Mouse (Mus musculus): Measurements from ENCODE around the gene Nkx1-2. TPM values are rescaled to one million over a fixed set of nuclear protein-coding genes. Genes with fewer than 3 reads are reported as not detected.

Nkx1-2 gene
- polyA plus RNA-seq, 1 experiment from 2014 or later = not detected

GRCm38 (mm10) chr7:132576116-132576650 is 23.3 kb downstream of the Nkx1-2 start, which contains the start of gene Oat:
TSS of gene Oat (minus strand) at chr7:132576398.
- Histone ChIP-seq H3K27me3 (ENCODE audit: control insufficient read depth, insufficient read depth, low read depth, low read length) (peaks cover 14% of the 10 kb centered on the region), H3K4me2 (ENCODE audit: low read depth, low read length) (peak within 1 kb of the TSS; percentile 90), H3K9me3 (replicated peaks; ENCODE audit: control insufficient read depth, low read length) (no peaks in the 10 kb centered on the region), H3K27ac (ENCODE audit: low read length) (peak within 1 kb of the TSS; percentile 92), H3K4me1 (ENCODE audit: control insufficient read depth, low read depth, low read length) (peaks cover 27% of the 10 kb centered on the region), H3K36me3 (ENCODE audit: control insufficient read depth, insufficient read depth) (no peaks in the 10 kb centered on the region), H3K4me3 (ENCODE audit: low read depth, low read length) (peak within 1 kb of the TSS; percentile 83), H3K9ac (ENCODE audit: low read depth, low read length) (peak within 1 kb of the TSS; percentile 87)
- under 1% methylated on average over 49 of the region's 49 CpGs for WGBS (ENCODE audit: insufficient replicate concordance)
- ATAC-seq (ENCODE audit: low read depth) = peak; percentile 96

DNA sequence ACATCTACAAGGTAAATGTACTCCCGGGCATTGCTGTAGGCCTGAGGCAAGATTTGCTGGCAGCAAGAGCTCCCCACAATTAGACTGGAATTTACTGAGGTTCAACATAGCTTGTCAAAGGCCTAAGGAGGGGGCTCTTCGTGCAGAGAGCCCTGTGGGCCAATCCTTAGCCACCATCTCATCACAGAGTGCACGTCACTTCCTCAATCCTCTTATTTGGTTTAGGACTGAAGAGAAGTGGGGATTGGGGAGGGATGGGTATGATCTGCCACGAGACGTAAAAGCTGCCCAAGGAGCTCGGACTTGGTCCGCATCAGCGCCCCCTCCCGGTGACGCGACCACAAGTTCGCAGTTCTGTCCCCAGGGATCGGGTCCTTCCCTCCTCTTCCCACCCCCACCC is 23.8 kb downstream of the Nkx1-2 start:
- 1% methylated on average over 13 of the region's 13 CpGs for WGBS (ENCODE audit: insufficient replicate concordance)
- Histone ChIP-seq H3K9ac (ENCODE audit: low read depth, low read length) (peak overlapping the region; percentile 87), H3K4me3 (ENCODE audit: low read depth, low read length) (peak overlapping the region; percentile 83), H3K4me2 (ENCODE audit: low read depth, low read length) (peak overlapping the region; percentile 90), H3K36me3 (ENCODE audit: control insufficient read depth, insufficient read depth) (no peaks in the 10 kb centered on the region), H3K9me3 (replicated peaks; ENCODE audit: control insufficient read depth, low read length) (no peaks in the 10 kb centered on the region), H3K27ac (ENCODE audit: low read length) (peak overlapping the region; percentile 92), H3K4me1 (ENCODE audit: control insufficient read depth, low read depth, low read length) (peaks cover 27% of the 10 kb centered on the region), H3K27me3 (ENCODE audit: control insufficient read depth, insufficient read depth, low read depth, low read length) (peaks cover 14% of the 10 kb centered on the region)
- peak; percentile 75 for ATAC-seq (ENCODE audit: low read depth)

DNA sequence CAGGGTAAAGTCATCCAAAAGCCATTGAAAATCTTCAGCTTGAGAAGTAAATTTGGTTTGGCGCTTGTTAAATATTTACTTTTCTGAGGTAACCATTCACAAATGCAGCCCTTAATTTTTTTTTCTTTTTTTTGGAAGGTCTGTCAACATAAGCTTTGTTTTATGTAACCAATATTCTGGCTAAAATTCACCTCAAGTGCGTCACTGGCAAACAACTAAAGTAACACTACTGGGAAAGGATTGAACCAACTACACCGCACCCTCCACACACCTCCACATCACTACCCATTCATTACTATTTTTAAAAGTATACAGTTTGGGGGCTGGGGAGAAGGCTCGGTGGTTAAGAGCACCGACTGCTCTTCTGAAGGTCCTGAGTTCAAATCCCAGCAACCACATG is 24.8 kb downstream of the Nkx1-2 start:
- no peak overlapping the region for H3K27ac ChIP-seq (ENCODE audit: low read length)
- H3K9ac ChIP-seq (ENCODE audit: low read depth, low read length) = no peak overlapping the region
- no peaks in the 10 kb centered on the region for H3K36me3 ChIP-seq (ENCODE audit: control insufficient read depth, insufficient read depth)
- no peaks in the 10 kb centered on the region for H3K9me3 ChIP-seq (replicated peaks; ENCODE audit: control insufficient read depth, low read length)
- no peak overlapping the region for H3K4me3 ChIP-seq (ENCODE audit: low read depth, low read length)
- 75% methylated on average over 5 of the region's 5 CpGs for WGBS (ENCODE audit: insufficient replicate concordance)
- peaks cover 22% of the 10 kb centered on the region for H3K27me3 ChIP-seq (ENCODE audit: control insufficient read depth, insufficient read depth, low read depth, low read length)
- no peak for ATAC-seq (ENCODE audit: low read depth)
- peaks cover 37% of the 10 kb centered on the region for H3K4me1 ChIP-seq (ENCODE audit: control insufficient read depth, low read depth, low read length)
- no peak overlapping the region; the same call in 1 of the 2 replicates for H3K4me2 ChIP-seq (ENCODE audit: low read depth, low read length)

GRCm38 (mm10) chr7:132573205-132573604 is 26.2 kb downstream of the Nkx1-2 start:
- Histone ChIP-seq H3K4me3 (ENCODE audit: low read depth, low read length) (no peak overlapping the region), H3K9me3 (replicated peaks; ENCODE audit: control insufficient read depth, low read length) (no peaks in the 10 kb centered on the region), H3K4me1 (ENCODE audit: control insufficient read depth, low read depth, low read length) (peaks cover 39% of the 10 kb centered on the region), H3K4me2 (ENCODE audit: low read depth, low read length) (peak overlapping the region; percentile 44; the same call in 1 of the 2 replicates), H3K27me3 (ENCODE audit: control insufficient read depth, insufficient read depth, low read depth, low read length) (peaks cover 13% of the 10 kb centered on the region), H3K27ac (ENCODE audit: low read length) (peak overlapping the region; percentile 64), H3K36me3 (ENCODE audit: control insufficient read depth, insufficient read depth) (peaks cover 2% of the 10 kb centered on the region; the same call in 1 of the 2 replicates), H3K9ac (ENCODE audit: low read depth, low read length) (peak overlapping the region; percentile 28; the same call in 1 of the 2 replicates)
- no peak for ATAC-seq (ENCODE audit: low read depth)
- 63% methylated on average over 6 of the region's 6 CpGs for WGBS (ENCODE audit: insufficient replicate concordance)

DNA sequence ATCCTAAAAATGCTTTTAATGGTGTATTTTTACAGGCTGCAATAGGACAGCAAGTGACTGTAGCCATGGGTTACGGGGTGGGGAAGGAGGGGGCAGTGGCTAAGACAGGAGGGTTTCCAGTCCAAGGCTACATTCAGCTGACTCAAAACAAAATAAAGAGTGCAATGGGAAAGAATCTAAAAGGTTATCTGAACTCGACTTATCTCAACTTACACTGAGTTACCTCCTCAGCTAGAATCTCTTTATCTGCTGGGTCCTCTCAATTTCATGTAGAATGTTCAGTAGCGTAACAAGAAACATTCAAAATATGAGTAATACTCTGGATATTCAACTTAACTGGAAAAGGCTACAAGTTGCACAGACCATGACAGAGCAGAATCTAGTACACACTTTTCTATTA is 26.7 kb downstream of the Nkx1-2 start:
- H3K36me3 ChIP-seq (ENCODE audit: control insufficient read depth, insufficient read depth) = peaks cover 2% of the 10 kb centered on the region; the same call in 1 of the 2 replicates
- no peaks in the 10 kb centered on the region for H3K9me3 ChIP-seq (replicated peaks; ENCODE audit: control insufficient read depth, low read length)
- H3K27me3 ChIP-seq (ENCODE audit: control insufficient read depth, insufficient read depth, low read depth, low read length) = peaks cover 12% of the 10 kb centered on the region
- H3K4me2 ChIP-seq (ENCODE audit: low read depth, low read length) = peak overlapping the region; percentile 44
- no peak overlapping the region for H3K4me3 ChIP-seq (ENCODE audit: low read depth, low read length)
- peaks cover 39% of the 10 kb centered on the region for H3K4me1 ChIP-seq (ENCODE audit: control insufficient read depth, low read depth, low read length)
- ATAC-seq (ENCODE audit: low read depth) = no peak
- peak overlapping the region; percentile 28; the same call in 1 of the 2 replicates for H3K9ac ChIP-seq (ENCODE audit: low read depth, low read length)
- WGBS (ENCODE audit: insufficient replicate concordance) = 36% methylated on average over 3 of the region's 3 CpGs
- H3K27ac ChIP-seq (ENCODE audit: low read length) = peak overlapping the region; percentile 64; the same call in 1 of the 2 replicates

DNA sequence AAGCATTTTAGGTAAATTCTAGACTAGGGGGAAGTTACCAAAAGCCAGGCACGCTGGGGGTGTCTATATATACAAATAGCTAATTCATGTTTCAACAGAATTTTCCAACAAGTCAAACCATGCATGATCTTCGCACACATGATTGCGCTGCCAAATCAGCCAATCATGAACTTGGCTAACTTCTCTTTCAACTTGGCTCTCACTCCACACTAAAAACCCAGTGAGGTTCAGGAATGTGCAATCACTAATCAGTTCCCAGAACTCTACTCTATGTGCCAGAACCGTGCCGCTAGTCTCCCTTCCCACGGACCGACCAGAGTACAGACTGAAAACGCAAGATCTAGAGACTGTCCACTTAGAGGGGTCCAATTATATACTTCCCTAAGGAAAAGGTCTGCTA is 28.0 kb downstream of the Nkx1-2 start:
- no peak overlapping the region for H3K4me2 ChIP-seq (ENCODE audit: low read depth, low read length)
- no peak overlapping the region for H3K4me3 ChIP-seq (ENCODE audit: low read depth, low read length)
- ATAC-seq (ENCODE audit: low read depth) = no peak
- no peak overlapping the region for H3K9ac ChIP-seq (ENCODE audit: low read depth, low read length)
- WGBS (ENCODE audit: insufficient replicate concordance) = 82% methylated on average over 8 of the region's 8 CpGs
- no peaks in the 10 kb centered on the region for H3K9me3 ChIP-seq (replicated peaks; ENCODE audit: control insufficient read depth, low read length)
- H3K27ac ChIP-seq (ENCODE audit: low read length) = peak overlapping the region; percentile 14; the same call in 1 of the 2 replicates
- H3K27me3 ChIP-seq (ENCODE audit: control insufficient read depth, insufficient read depth, low read depth, low read length) = peaks cover 8% of the 10 kb centered on the region
- H3K4me1 ChIP-seq (ENCODE audit: control insufficient read depth, low read depth, low read length) = peaks cover 33% of the 10 kb centered on the region
- H3K36me3 ChIP-seq (ENCODE audit: control insufficient read depth, insufficient read depth) = peaks cover 4% of the 10 kb centered on the region; the same call in 1 of the 2 replicates

DNA sequence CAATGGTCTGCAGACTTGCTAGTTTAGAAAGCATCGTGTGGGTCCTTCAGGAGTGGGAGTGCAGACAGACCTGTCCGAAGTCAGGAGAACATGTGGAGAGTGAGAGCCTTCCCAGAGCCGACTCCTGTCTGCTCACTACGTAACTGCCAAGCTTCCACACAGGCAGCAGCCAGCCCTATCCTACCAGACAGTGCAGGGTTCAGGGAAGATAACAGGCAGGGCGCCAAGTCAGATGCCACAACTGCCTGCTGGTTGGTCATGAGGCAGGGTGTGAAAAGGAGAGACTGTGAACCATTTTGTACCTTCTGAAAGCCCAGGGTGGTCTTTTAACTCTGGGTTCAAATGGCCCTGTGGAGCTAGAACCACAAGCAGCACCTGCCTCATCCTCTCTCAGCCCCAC is 29.4 kb downstream of the Nkx1-2 start:
- 30% methylated on average over 5 of the region's 5 CpGs for WGBS (ENCODE audit: insufficient replicate concordance)
- ATAC-seq (ENCODE audit: low read depth) = peak; percentile 87
- Histone ChIP-seq H3K27ac (ENCODE audit: low read length) (peak overlapping the region; percentile 61), H3K9ac (ENCODE audit: low read depth, low read length) (peak overlapping the region; percentile 41), H3K4me1 (ENCODE audit: control insufficient read depth, low read depth, low read length) (peaks cover 25% of the 10 kb centered on the region), H3K36me3 (ENCODE audit: control insufficient read depth, insufficient read depth) (peaks cover 4% of the 10 kb centered on the region; the same call in 1 of the 2 replicates), H3K27me3 (ENCODE audit: control insufficient read depth, insufficient read depth, low read depth, low read length) (peaks cover 8% of the 10 kb centered on the region), H3K4me2 (ENCODE audit: low read depth, low read length) (peak overlapping the region; percentile 31), H3K4me3 (ENCODE audit: low read depth, low read length) (no peak overlapping the region), H3K9me3 (replicated peaks; ENCODE audit: control insufficient read depth, low read length) (no peaks in the 10 kb centered on the region)

DNA sequence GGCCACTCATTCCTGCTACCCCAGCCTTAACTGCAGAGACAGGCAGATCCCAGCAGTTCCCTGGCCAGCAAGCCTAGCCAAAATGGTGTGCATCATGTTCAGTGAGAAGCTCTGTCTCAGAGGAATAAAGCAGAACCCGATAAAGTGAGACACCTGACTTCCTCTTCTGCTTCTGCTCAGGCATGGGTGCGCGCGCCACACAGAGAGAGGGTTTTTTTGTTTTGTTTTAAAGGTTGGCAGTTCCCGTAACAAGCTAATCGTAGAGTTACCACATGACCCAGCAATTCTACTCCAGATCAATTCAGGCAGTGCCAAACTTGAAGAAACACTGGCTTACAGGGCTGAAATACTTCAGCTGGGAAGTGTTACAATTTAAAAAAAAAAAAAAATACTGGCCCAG is 30.6 kb downstream of the Nkx1-2 start:
- no peak overlapping the region for H3K9ac ChIP-seq (ENCODE audit: low read depth, low read length)
- no peak overlapping the region for H3K4me2 ChIP-seq (ENCODE audit: low read depth, low read length)
- peaks cover 25% of the 10 kb centered on the region for H3K4me1 ChIP-seq (ENCODE audit: control insufficient read depth, low read depth, low read length)
- 78% methylated on average over 6 of the region's 6 CpGs for WGBS (ENCODE audit: insufficient replicate concordance)
- H3K4me3 ChIP-seq (ENCODE audit: low read depth, low read length) = no peak overlapping the region
- ATAC-seq (ENCODE audit: low read depth) = no peak
- H3K36me3 ChIP-seq (ENCODE audit: control insufficient read depth, insufficient read depth) = peaks cover 7% of the 10 kb centered on the region
- no peaks in the 10 kb centered on the region for H3K9me3 ChIP-seq (replicated peaks; ENCODE audit: control insufficient read depth, low read length)
- H3K27ac ChIP-seq (ENCODE audit: low read length) = no peak overlapping the region
- H3K27me3 ChIP-seq (ENCODE audit: control insufficient read depth, insufficient read depth, low read depth, low read length) = peaks cover 8% of the 10 kb centered on the region

- no peak for ATAC-seq (ENCODE audit: low read depth)
- Histone ChIP-seq H3K4me2 (ENCODE audit: low read depth, low read length) (no peak overlapping the region), H3K27ac (ENCODE audit: low read length) (no peak overlapping the region), H3K4me3 (ENCODE audit: low read depth, low read length) (no peak overlapping the region), H3K27me3 (ENCODE audit: control insufficient read depth, insufficient read depth, low read depth, low read length) (peaks cover 8% of the 10 kb centered on the region), H3K4me1 (ENCODE audit: control insufficient read depth, low read depth, low read length) (peaks cover 12% of the 10 kb centered on the region), H3K9me3 (replicated peaks; ENCODE audit: control insufficient read depth, low read length) (no peaks in the 10 kb centered on the region), H3K36me3 (ENCODE audit: control insufficient read depth, insufficient read depth) (peaks cover 22% of the 10 kb centered on the region), H3K9ac (ENCODE audit: low read depth, low read length) (no peak overlapping the region)
- 61% methylated on average over 1 of the region's 1 CpGs for WGBS (ENCODE audit: insufficient replicate concordance)
Observed at GRCm38 (mm10) chr7:132565831-132566230, 33.6 kb downstream of the Nkx1-2 start.

Data from liver, embryonic 16.5 days (tissue).